Mouse (Mus musculus) ES-Bruce4 (cell line): ENCODE data around the gene Hspbap1.

Source experiments
- CTCF ChIP-seq: IDR thresholded peaks from one replicate; pipeline ENCODE4 v1.8.1; 2011; ENCODE audit warnings: low read depth, low read length
- EP300 ChIP-seq: IDR thresholded peaks from 2 replicates; pipeline ENCODE4 v1.6.1; 2011; ENCODE audit warnings: low read depth, low read length; ENCODE audit not compliant: insufficient read depth
- POLR2A ChIP-seq: IDR thresholded peaks from one replicate; pipeline ENCODE4 v1.8.1; 2011; ENCODE audit warnings: low read length; ENCODE audit not compliant: insufficient read depth

GRCm38 (mm10) chr16:35753926-35754325 lies 16.2 kb upstream of the Hspbap1 start:
- TF ChIP-seq CTCF (no peak), POLR2A (no peak), EP300 (no peak)
